Mouse (Mus musculus) kidney, adult 2 months (tissue): ENCODE results near the gene Slitrk1.

Experiments
- CTCF ChIP-seq: fragments of 200-500 bp; conservative IDR thresholded peaks from 2 replicates; pipeline ENCODE4 v1.5.1; 2011; ENCODE audit warnings: low read depth, mild to moderate bottlenecking, control low read depth, low read length, moderate library complexity, mixed read lengths; ENCODE audit not compliant: insufficient read depth, insufficient read length
- POLR2A ChIP-seq: fragments of 200-500 bp; IDR thresholded peaks from one replicate; pipeline ENCODE4 v1.6.1; 2011; ENCODE audit warnings: low read depth, low read length, control low read depth

GRCm38 (mm10) chr14:108913714-108914263, at the start of gene Slitrk1:
- TF ChIP-seq CTCF (no peak), POLR2A (no peak)
